Mouse (Mus musculus) spleen, adult 2 months (tissue): ENCODE measurements around the gene Pfn3. TPM values are rescaled to one million over a fixed set of nuclear protein-coding genes. Genes with fewer than 3 reads are reported as not detected.

ENCODE experiments used
- DNase-seq, 2 experiments: peaks; one replicate each; pipeline versions ENCODE4 v3.0.0 to v3.0.0-alpha.2; 2012 to 2021; ENCODE audit warnings: low spot score in 2 of 2, low read depth in 1 of 2
- H3K27ac ChIP-seq: fragments of 200-500 bp; 2 replicates; pipeline ENCODE4 v1.5.1; 2012; ENCODE audit warnings: low read length, inconsistent platforms; ENCODE audit not compliant: insufficient read depth
- H3K27me3 ChIP-seq: fragments of 200-500 bp; 2 replicates; pipeline ENCODE4 v1.6.1; 2012; ENCODE audit warnings: mild to moderate bottlenecking, moderate library complexity, low read length, inconsistent platforms; ENCODE audit not compliant: control insufficient read depth, insufficient read depth
- H3K36me3 ChIP-seq: fragments of 200-500 bp; 2 replicates; pipeline ENCODE4 v1.6.1; 2012; ENCODE audit warnings: mild to moderate bottlenecking, low read length, inconsistent platforms; ENCODE audit not compliant: control insufficient read depth, insufficient read depth
- H3K4me1 ChIP-seq: fragments of 200-500 bp; 2 replicates; pipeline ENCODE4 v1.6.1; 2011; ENCODE audit warnings: inconsistent platforms; ENCODE audit not compliant: control insufficient read depth, insufficient read depth, insufficient read length
- H3K4me3 ChIP-seq: fragments of 200-500 bp; 2 replicates; pipeline ENCODE4 v1.5.1; 2011; ENCODE audit warnings: mild to moderate bottlenecking, inconsistent platforms; ENCODE audit not compliant: insufficient read depth, insufficient read length; ENCODE audit errors: extremely low read depth
- CTCF ChIP-seq: fragments of 200-500 bp; IDR thresholded peaks from 2 replicates; pipeline ENCODE4 v1.5.1; 2011; ENCODE audit warnings: mild to moderate bottlenecking, inconsistent platforms; ENCODE audit not compliant: insufficient read depth, insufficient read length, insufficient replicate concordance; ENCODE audit errors: extremely low read depth
- POLR2A ChIP-seq: fragments of 200-500 bp; IDR thresholded peaks from 2 replicates; pipeline ENCODE4 v1.6.1; 2011; ENCODE audit warnings: low read depth, low read length, inconsistent platforms
- WGBS: fragments of 180-500 bp; shearing (Covaris S2); methylation state at CpG from one replicate; pipeline ENCODE4 v1.1.7; 2018; 5-methylcytosine and 5-hydroxymethylcytosine counted together
- polyA plus RNA-seq: library from polyadenylated mRNA; depleted of rRNA; stranded (reverse); fragments of >200 nt; gene quantifications from 2 replicates; pipeline ENCODE4 v1.2.3, GENCODE M21; 2012

The Pfn3 gene
- polyA plus RNA-seq, 1 experiment = not detected

- H3K36me3 ChIP-seq = no peaks in the 10 kb centered on the region
- no peak for TF ChIP-seq POLR2A
- TF ChIP-seq CTCF = peak; percentile 95
- DNase-seq = peak; percentile 78 to 81
- H3K4me3 ChIP-seq = peak overlapping the region; percentile 9; the same call in 1 of the 2 replicates
- no peaks in the 10 kb centered on the region for H3K27me3 ChIP-seq
- peaks cover 6% of the 10 kb centered on the region; the same call in 1 of the 2 replicates for H3K4me1 ChIP-seq
- 7% methylated on average over 11 of the region's 11 CpGs for WGBS
- H3K27ac ChIP-seq = no peak overlapping the region
These were observed 9.9 kb downstream of the Pfn3 start for GRCm38 (mm10) chr13:55404853-55405782.

GRCm38 (mm10) chr13:55403935-55404852, 10.8 kb downstream of the Pfn3 start:
- Histone ChIP-seq H3K4me1 (peaks cover 6% of the 10 kb centered on the region; the same call in 1 of the 2 replicates), H3K27ac (no peak overlapping the region), H3K36me3 (no peaks in the 10 kb centered on the region), H3K27me3 (no peaks in the 10 kb centered on the region), H3K4me3 (no peak overlapping the region)
- no peak for TF ChIP-seq POLR2A
- no peak for TF ChIP-seq CTCF
- WGBS = 60% methylated on average over 15 of the region's 15 CpGs
- DNase-seq = no peak

GRCm38 (mm10) chr13:55403266-55403665, 11.8 kb downstream of the Pfn3 start:
- Histone ChIP-seq H3K36me3 (no peaks in the 10 kb centered on the region), H3K27me3 (no peaks in the 10 kb centered on the region), H3K4me3 (no peak overlapping the region), H3K4me1 (peaks cover 6% of the 10 kb centered on the region; the same call in 1 of the 2 replicates), H3K27ac (no peak overlapping the region)
- no peak for TF ChIP-seq POLR2A
- TF ChIP-seq CTCF = no peak
- WGBS = 75% methylated on average over 7 of the region's 7 CpGs
- DNase-seq = no peak

GRCm38 (mm10) chr13:55400039-55400346, 15.0 kb downstream of the Pfn3 start:
- Histone ChIP-seq H3K27ac (no peak overlapping the region), H3K4me3 (no peak overlapping the region), H3K4me1 (no peaks in the 10 kb centered on the region), H3K36me3 (no peaks in the 10 kb centered on the region), H3K27me3 (no peaks in the 10 kb centered on the region)
- WGBS = 69% methylated on average over 1 of the region's 1 CpGs
- TF ChIP-seq CTCF (no peak), POLR2A (no peak)
- DNase-seq = no peak

GRCm38 (mm10) chr13:55399300-55400038, 15.6 kb downstream of the Pfn3 start:
- no peak for TF ChIP-seq CTCF
- no peak for TF ChIP-seq POLR2A
- H3K27ac ChIP-seq = no peak overlapping the region
- no peaks in the 10 kb centered on the region for H3K4me1 ChIP-seq
- no peaks in the 10 kb centered on the region for H3K36me3 ChIP-seq
- no peaks in the 10 kb centered on the region for H3K27me3 ChIP-seq
- no peak for DNase-seq
- 35% methylated on average over 5 of the region's 5 CpGs for WGBS
- H3K4me3 ChIP-seq = no peak overlapping the region

- WGBS = 48% methylated on average over 1 of the region's 1 CpGs
- no peak for TF ChIP-seq POLR2A
- Histone ChIP-seq H3K36me3 (no peaks in the 10 kb centered on the region), H3K4me1 (no peaks in the 10 kb centered on the region), H3K27me3 (no peaks in the 10 kb centered on the region), H3K27ac (no peak within 1 kb of the TSS), H3K4me3 (no peak within 1 kb of the TSS)
- no peak for DNase-seq
These were observed 16.9 kb downstream of the Pfn3 start, which contains the start of gene Slc34a1 for GRCm38 (mm10) chr13:55398088-55398487. Gene Slc34a1, plus strand, starts transcription at chr13:55398187.
